Mouse (Mus musculus) midbrain, embryonic 11.5 days (tissue): ENCODE results near the gene Gadd45gip1. TPM values are rescaled to one million over a fixed set of nuclear protein-coding genes. Genes with fewer than 3 reads are reported as not detected.
A peak's percentile ranks its signal among the peaks of the same experiment; 100 is the strongest.
"Not testable (repeated sequence)": the region's sequence is repeated elsewhere in the genome, so short reads cannot be mapped to it uniquely, and the experiment has no call there.

ENCODE experiments used
- ATAC-seq: fragments of 200-750 bp; cut with Nextera tagmentation; 2 replicates; pipeline ENCODE4 v1.8.0; 2017; ENCODE audit warnings: moderate TSS enrichment, moderate library complexity; ENCODE audit not compliant: low FRiP score
- DNase-seq: peaks from one replicate; pipeline ENCODE4 v3.0.0; 2015; ENCODE audit warnings: low spot score; ENCODE audit errors: missing footprints
- H3K27ac ChIP-seq: fragments of 300-500 bp; sonication (generic); 2 replicates; pipeline ENCODE4 v1.5.1; 2014; ENCODE audit warnings: low read depth, low read length
- H3K27me3 ChIP-seq: fragments of 300-500 bp; sonication (generic); 2 replicates; pipeline ENCODE4 v1.6.1; 2014; ENCODE audit warnings: mild to moderate bottlenecking, low read length, moderate library complexity, mixed read lengths; ENCODE audit not compliant: control insufficient read depth, insufficient read depth
- H3K36me3 ChIP-seq: fragments of 300-500 bp; sonication (generic); 2 replicates; pipeline ENCODE4 v1.6.1; 2014; ENCODE audit warnings: mild to moderate bottlenecking, low read length, moderate library complexity, mixed read lengths; ENCODE audit not compliant: control insufficient read depth, insufficient read depth
- H3K4me1 ChIP-seq: fragments of 300-500 bp; sonication (generic); 2 replicates; pipeline ENCODE4 v1.6.1; 2014; ENCODE audit warnings: low read length; ENCODE audit not compliant: control insufficient read depth, insufficient read depth
- H3K4me2 ChIP-seq: fragments of 300-500 bp; sonication (generic); 2 replicates; pipeline ENCODE4 v1.6.1; 2014; ENCODE audit warnings: mild to moderate bottlenecking, moderate library complexity
- H3K4me3 ChIP-seq: fragments of 300-500 bp; sonication (generic); 2 replicates; pipeline ENCODE4 v1.5.1; 2014; ENCODE audit warnings: low read depth, low read length
- H3K9ac ChIP-seq: fragments of 300-500 bp; sonication (generic); 2 replicates; pipeline ENCODE4 v1.6.1; 2014; ENCODE audit warnings: low read length
- H3K9me3 ChIP-seq: fragments of 300-500 bp; sonication (generic); 2 replicates; pipeline ENCODE4 v1.6.1; 2016; ENCODE audit warnings: low read length; ENCODE audit not compliant: control insufficient read depth
- WGBS: fragments of 180-500 bp; shearing (Covaris S2); extraction: QIAGEN DNeasy Blood & Tissue Kit; methylation state at CpG from one replicate; pipeline ENCODE4 v1.1.7; 2014; 5-methylcytosine and 5-hydroxymethylcytosine counted together
- polyA plus RNA-seq: library from polyadenylated mRNA; unstranded; fragments of >200 nt; fragmentation: Nextera tagmentation; extraction: Ambion mirVana; gene quantifications from 2 replicates; pipeline ENCODE4 v1.2.1, GENCODE M21; 2014

The Gadd45gip1 gene
- polyA plus RNA-seq, 1 experiment from 2014 or later, result 37.8 TPM

GRCm38 (mm10) chr8:84816117-84816516 lies 15.2 kb upstream of the Gadd45gip1 start:
- Histone ChIP-seq H3K4me2 (no peak overlapping the region), H3K4me1 (peaks cover 13% of the 10 kb centered on the region), H3K9me3 (no peaks in the 10 kb centered on the region), H3K9ac (no peak overlapping the region), H3K27ac (no peak overlapping the region), H3K36me3 (no peaks in the 10 kb centered on the region), H3K4me3 (no peak overlapping the region), H3K27me3 (peaks cover 22% of the 10 kb centered on the region)
- ATAC-seq (no peak), DNase-seq (no peak)
- WGBS, result 74% methylated on average over 17 of the region's 17 CpGs

- Histone ChIP-seq H3K9ac (no peak within 1 kb of the TSS), H3K36me3 (no peaks in the 10 kb centered on the region)
Observed at GRCm38 (mm10) chr8:84822723-84823122, 8.6 kb upstream of the Gadd45gip1 start, which contains the start of gene Dand5. Dand5 (minus strand) TSS chr8:84822823.

GRCm38 (mm10) chr8:84823653-84824052 lies 7.7 kb upstream of the Gadd45gip1 start:
- WGBS, result under 1% methylated on average over 18 of the region's 18 CpGs
- Histone ChIP-seq H3K4me1 (no peaks in the 10 kb centered on the region), H3K27me3 (no peaks in the 10 kb centered on the region), H3K9me3 (no peaks in the 10 kb centered on the region), H3K9ac (no peak overlapping the region), H3K27ac (no peak overlapping the region), H3K36me3 (no peaks in the 10 kb centered on the region), H3K4me3 (no peak overlapping the region), H3K4me2 (peak overlapping the region; percentile 37)
- ATAC-seq (peak; percentile 80), DNase-seq (peak; percentile 99)

More at GRCm38 (mm10) chr8:84822723-84823122, 8.6 kb upstream of the Gadd45gip1 start, which contains the start of gene Dand5:
- Histone ChIP-seq H3K9me3 (no peaks in the 10 kb centered on the region), H3K4me1 (no peaks in the 10 kb centered on the region), H3K4me3 (no peak within 1 kb of the TSS), H3K27ac (no peak within 1 kb of the TSS), H3K4me2 (peak within 1 kb of the TSS; percentile 37), H3K27me3 (no peaks in the 10 kb centered on the region)
- 25% methylated on average over 3 of the region's 3 CpGs for WGBS
- ATAC-seq (no peak), DNase-seq (no peak)

- no peak overlapping the region for H3K27ac ChIP-seq
- DNase-seq (no peak), ATAC-seq (no peak)
- no peaks in the 10 kb centered on the region for H3K9me3 ChIP-seq
- H3K4me2 ChIP-seq, result no peak overlapping the region
- WGBS, result 74% methylated on average over 4 of the region's 4 CpGs
- no peak overlapping the region for H3K9ac ChIP-seq
- H3K4me1 ChIP-seq, result no peaks in the 10 kb centered on the region
- H3K4me3 ChIP-seq, result no peak overlapping the region
- no peaks in the 10 kb centered on the region for H3K36me3 ChIP-seq
- H3K27me3 ChIP-seq, result no peaks in the 10 kb centered on the region
Observed at GRCm38 (mm10) chr8:84825636-84826035, 5.7 kb upstream of the Gadd45gip1 start.

GRCm38 (mm10) chr8:84826518-84826917 lies 4.8 kb upstream of the Gadd45gip1 start:
- not testable (repeated sequence) for H3K9ac ChIP-seq, ATAC-seq, H3K4me1 ChIP-seq, H3K27me3 ChIP-seq, H3K4me3 ChIP-seq, H3K27ac ChIP-seq, H3K4me2 ChIP-seq, H3K36me3 ChIP-seq, DNase-seq, H3K9me3 ChIP-seq
- 68% methylated on average over 2 of the region's 2 CpGs for WGBS

GRCm38 (mm10) chr8:84832034-84832717 lies 854 bp downstream of the Gadd45gip1 start:
- H3K4me1 ChIP-seq, result peaks cover 6% of the 10 kb centered on the region; the same call in 1 of the 2 replicates
- WGBS, result under 1% methylated on average over 59 of the region's 59 CpGs
- H3K4me2 ChIP-seq, result peak overlapping the region; percentile 64
- H3K9me3 ChIP-seq, result no peaks in the 10 kb centered on the region
- DNase-seq, result peak; percentile 99
- H3K27me3 ChIP-seq, result no peaks in the 10 kb centered on the region
- peak overlapping the region; percentile 76 for H3K4me3 ChIP-seq
- peak overlapping the region; percentile 97 for H3K9ac ChIP-seq
- ATAC-seq, result peak; percentile 86
- peak overlapping the region; percentile 74 for H3K27ac ChIP-seq
- peaks cover 16% of the 10 kb centered on the region for H3K36me3 ChIP-seq

- Histone ChIP-seq H3K4me1 (peaks cover 6% of the 10 kb centered on the region; the same call in 1 of the 2 replicates), H3K27me3 (no peaks in the 10 kb centered on the region), H3K4me3 (peak overlapping the region; percentile 76), H3K36me3 (peaks cover 24% of the 10 kb centered on the region), H3K9me3 (no peaks in the 10 kb centered on the region), H3K9ac (peak overlapping the region; percentile 97), H3K27ac (no peak overlapping the region), H3K4me2 (peak overlapping the region; percentile 64)
- DNase-seq (no peak), ATAC-seq (no peak)
- WGBS, result 78% methylated on average over 10 of the region's 10 CpGs
Observed at GRCm38 (mm10) chr8:84832759-84833742, 1.7 kb downstream of the Gadd45gip1 start.

GRCm38 (mm10) chr8:84834002-84834865 lies 2.9 kb downstream of the Gadd45gip1 start:
- no peaks in the 10 kb centered on the region for H3K27me3 ChIP-seq
- no peak overlapping the region for H3K27ac ChIP-seq
- DNase-seq, result peak; percentile 69
- H3K9ac ChIP-seq, result no peak overlapping the region
- 89% methylated on average over 19 of the region's 19 CpGs for WGBS
- peaks cover 28% of the 10 kb centered on the region for H3K36me3 ChIP-seq
- H3K4me3 ChIP-seq, result no peak overlapping the region
- no peaks in the 10 kb centered on the region for H3K9me3 ChIP-seq
- peaks cover 8% of the 10 kb centered on the region; the same call in 1 of the 2 replicates for H3K4me1 ChIP-seq
- no peak for ATAC-seq
- H3K4me2 ChIP-seq, result no peak overlapping the region
